Mouse (Mus musculus) lung, postnatal 0 days (tissue): Measurements from ENCODE around the gene Mas1. TPM values are rescaled to one million over a fixed set of nuclear protein-coding genes. Genes with fewer than 3 reads are reported as not detected.
A peak's percentile ranks its signal among the peaks of the same experiment; 100 is the strongest.

Experiments
- ATAC-seq: fragments of 200-750 bp; cut with Nextera tagmentation; 2 replicates; pipeline ENCODE4 v1.8.0; 2017; ENCODE audit warnings: moderate library complexity
- DNase-seq: peaks from one replicate; pipeline ENCODE4 v3.0.0-alpha.2; 2016; ENCODE audit warnings: low spot score
- H3K27ac ChIP-seq: fragments of 300-500 bp; sonication (generic); 2 replicates; pipeline ENCODE4 v1.5.1; 2014; ENCODE audit warnings: antibody characterized with exemption, mild to moderate bottlenecking, low read length, mixed read lengths
- H3K27me3 ChIP-seq: fragments of 300-500 bp; sonication (generic); replicated peaks from 2 replicates; pipeline ENCODE4 v1.6.1; 2014; ENCODE audit warnings: low read length, mixed read lengths; ENCODE audit not compliant: insufficient read depth
- H3K36me3 ChIP-seq: fragments of 300-500 bp; sonication (generic); 2 replicates; pipeline ENCODE4 v1.6.1; 2014; ENCODE audit warnings: low read length, mixed read lengths; ENCODE audit not compliant: insufficient read depth
- H3K4me1 ChIP-seq: fragments of 300-500 bp; sonication (generic); 2 replicates; pipeline ENCODE4 v1.6.1; 2014; ENCODE audit warnings: antibody characterized with exemption, low read depth, low read length, mixed read lengths; ENCODE audit not compliant: insufficient read depth
- H3K4me2 ChIP-seq: fragments of 300-500 bp; sonication (generic); replicated peaks from 2 replicates; pipeline ENCODE4 v1.6.1; 2014; ENCODE audit warnings: low read depth, mild to moderate bottlenecking, low read length, moderate library complexity, mixed read lengths
- H3K4me3 ChIP-seq: fragments of 300-500 bp; sonication (generic); 2 replicates; pipeline ENCODE4 v1.5.1; 2014; ENCODE audit warnings: low read depth, low read length
- H3K9ac ChIP-seq: fragments of 300-500 bp; sonication (generic); replicated peaks from 2 replicates; pipeline ENCODE4 v1.6.1; 2014; ENCODE audit warnings: low read depth, mild to moderate bottlenecking
- H3K9me3 ChIP-seq: fragments of 300-500 bp; sonication (generic); 2 replicates; pipeline ENCODE4 v1.6.1; 2016; ENCODE audit warnings: low read length, mixed read lengths
- CTCF ChIP-seq: IDR thresholded peaks from 2 replicates; pipeline ENCODE4 v1.5.1; 2016; ENCODE audit warnings: antibody characterized with exemption, mild to moderate bottlenecking
- EP300 ChIP-seq: IDR thresholded peaks from 2 replicates; pipeline ENCODE4 v1.6.1; 2016; ENCODE audit warnings: antibody characterized with exemption, mild to moderate bottlenecking, control low read depth
- WGBS: fragments of 180-500 bp; shearing (Covaris S2); extraction: QIAGEN DNeasy Blood & Tissue Kit; methylation state at CpG from one replicate; pipeline ENCODE4 v1.1.7; 2014; 5-methylcytosine and 5-hydroxymethylcytosine counted together
- microRNA-seq: library from miRNA; unstranded; fragments of <30 nt; microRNA quantifications from one replicate; pipeline ENCODE4, GENCODE M21; 2016
- polyA plus RNA-seq: library from polyadenylated mRNA; unstranded; fragments of >200 nt; fragmentation: Nextera tagmentation; extraction: Ambion mirVana; gene quantifications from 2 replicates; pipeline ENCODE4 v1.2.1, GENCODE M21; 2015

The Mas1 gene
- polyA plus RNA-seq, 1 experiment from 2014 or later = 0.14 TPM

- H3K27me3 ChIP-seq = no peaks in the 10 kb centered on the region
- 21% methylated on average over 11 of the region's 11 CpGs for WGBS
- no peaks in the 10 kb centered on the region for H3K9me3 ChIP-seq
- peak; percentile 78 for ATAC-seq
- no peaks in the 10 kb centered on the region for H3K36me3 ChIP-seq
- H3K27ac ChIP-seq = peak overlapping the region; percentile 74
- H3K4me3 ChIP-seq = no peak overlapping the region
- H3K4me2 ChIP-seq = no peak overlapping the region
- no peak overlapping the region for H3K9ac ChIP-seq
- peaks cover 30% of the 10 kb centered on the region for H3K4me1 ChIP-seq
- TF ChIP-seq EP300 = peak; percentile 73
- peak; percentile 21; the same call in 1 of the 2 replicates for TF ChIP-seq CTCF
- DNase-seq = peak; percentile 93
Observed at GRCm38 (mm10) chr17:12792422-12793206, 75.3 kb downstream of the Mas1 start.

DNA sequence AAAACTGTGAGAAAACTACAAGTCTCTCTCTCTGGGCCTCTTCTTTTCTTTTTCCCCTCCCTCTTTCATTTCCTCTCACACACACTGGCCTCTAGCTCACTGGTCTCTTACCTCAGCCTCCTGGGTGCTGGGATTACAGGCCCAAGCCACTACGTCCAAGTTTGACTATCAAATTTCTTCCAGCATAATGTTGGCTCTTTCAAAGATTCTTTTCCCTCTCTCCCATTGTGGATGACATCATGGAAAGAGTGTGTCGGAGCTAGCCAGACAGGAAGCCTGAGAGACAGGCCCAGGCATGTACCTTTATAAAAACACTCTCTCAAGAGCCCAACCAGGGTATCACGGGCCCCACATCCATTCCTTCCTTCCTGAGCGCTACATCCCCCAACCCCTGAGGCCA lies 76.5 kb downstream of the Mas1 start:
- Histone ChIP-seq H3K4me1 (peaks cover 30% of the 10 kb centered on the region), H3K9me3 (no peaks in the 10 kb centered on the region), H3K27me3 (no peaks in the 10 kb centered on the region), H3K9ac (no peak overlapping the region), H3K4me3 (no peak overlapping the region), H3K27ac (peak overlapping the region; percentile 74), H3K36me3 (no peaks in the 10 kb centered on the region), H3K4me2 (no peak overlapping the region)
- ATAC-seq (peak; percentile 23; the same call in 1 of the 2 replicates), DNase-seq (peak; percentile 80)
- 12% methylated on average over 4 of the region's 4 CpGs for WGBS
- TF ChIP-seq CTCF = no peak
- peak; percentile 77 for TF ChIP-seq EP300

GRCm38 (mm10) chr17:12791079-12791406 lies 76.9 kb downstream of the Mas1 start:
- no peaks in the 10 kb centered on the region for H3K27me3 ChIP-seq
- DNase-seq (no peak), ATAC-seq (no peak)
- WGBS = 32% methylated on average over 5 of the region's 5 CpGs
- H3K4me3 ChIP-seq = no peak overlapping the region
- H3K4me1 ChIP-seq = peaks cover 30% of the 10 kb centered on the region
- no peaks in the 10 kb centered on the region for H3K9me3 ChIP-seq
- H3K27ac ChIP-seq = peak overlapping the region; percentile 74
- no peak overlapping the region for H3K9ac ChIP-seq
- H3K4me2 ChIP-seq = no peak overlapping the region
- H3K36me3 ChIP-seq = no peaks in the 10 kb centered on the region
- TF ChIP-seq CTCF (no peak), EP300 (no peak)

Small RNA genes lying within 50 kb of the gene (microRNA-seq; reads per million reads assigned to microRNA genes)
- gene Gm24085 = not detected

Other genes with a start within 250 kb of the Mas1 start
- gene Slc22a1, start 192.3 kb downstream of the Mas1 start, polyA plus RNA-seq = 1.6 and 3.2 TPM in 2 replicates
- 26.7 and 27.9 TPM in 2 replicates for gene Igf2r, start 98.5 kb downstream of the Mas1 start, polyA plus RNA-seq
- not detected in 2 replicates for gene Mrgprh, start 7.9 kb upstream of the Mas1 start, polyA plus RNA-seq
- 0.51 and 0.75 TPM in 2 replicates for gene Pnldc1, start 42.1 kb upstream of the Mas1 start, polyA plus RNA-seq
- 155 and 174 TPM in 2 replicates for gene Tcp1, start 47.6 kb upstream of the Mas1 start, polyA plus RNA-seq
- 70.2 and 72.9 TPM in 2 replicates for gene Mrpl18, start 48.2 kb upstream of the Mas1 start, polyA plus RNA-seq
- gene Acat3, start 72.5 kb upstream of the Mas1 start, polyA plus RNA-seq = 0.21 and 0.39 TPM in 2 replicates
- 42.8 and 46.0 TPM in 2 replicates for gene Acat2, start 92.6 kb upstream of the Mas1 start, polyA plus RNA-seq
- 127 and 131 TPM in 2 replicates for gene Wtap, start 126.0 kb upstream of the Mas1 start, polyA plus RNA-seq
- gene Sod2, start 138.7 kb upstream of the Mas1 start, polyA plus RNA-seq = 195 and 289 TPM in 2 replicates
- not detected in 2 replicates for gene Gpr31b, start 184.2 kb upstream of the Mas1 start, polyA plus RNA-seq
- gene Tcp10b, start 193.0 kb upstream of the Mas1 start, polyA plus RNA-seq = 0.18 and 0.23 TPM in 2 replicates